Mouse (Mus musculus): ENCODE results near the gene Casp6. TPM values are rescaled to one million over a fixed set of nuclear protein-coding genes. Genes with fewer than 3 reads are reported as not detected.

The Casp6 gene
- total RNA-seq, 2 experiments from 2014 or later: 3.8 to 4.6 TPM

Other genes with a start within 250 kb of the Casp6 start
- 10 to 100 TPM; 19.2 to 24.8 TPM for gene Egf, start 146.1 kb upstream of the Casp6 start, total RNA-seq (2021)
- not detected for gene Lrit3, start 97.4 kb upstream of the Casp6 start, total RNA-seq (2021)
- not detected for gene Rrh, start 78.8 kb upstream of the Casp6 start, total RNA-seq (2021)
- 10 to 100 TPM; 13.0 to 22.0 TPM for gene Gar1, start 70.0 kb upstream of the Casp6 start, total RNA-seq (2021)
- under 1 TPM in 1 of 2 experiments, not detected in 1; 0.31 TPM for gene Cfi, start 65.5 kb upstream of the Casp6 start, total RNA-seq (2021)
- 100 to 1,000 TPM in 1 of 2 experiments, 10 to 100 TPM in 1; 75.8 to 100 TPM for gene Pla2g12a, start 22.8 kb upstream of the Casp6 start, total RNA-seq (2021)
- under 1 TPM; 0.69 to 0.97 TPM for gene Mcub, start 68.8 kb downstream of the Casp6 start, total RNA-seq (2021)
- 10 to 100 TPM; 23.6 to 24.0 TPM for gene Sec24b, start 160.1 kb downstream of the Casp6 start, total RNA-seq (2021)
- gene Col25a1, start 230.1 kb downstream of the Casp6 start, total RNA-seq (2021): under 1 TPM; 0.22 to 0.28 TPM

All from gastrocnemius, postnatal 36 days (tissue).